Mouse (Mus musculus) embryo, embryonic 10 days (tissue): Measurements from ENCODE around the gene Gm8237.
"Not testable (repeated sequence)": the region's sequence is repeated elsewhere in the genome, so short reads cannot be mapped to it uniquely, and the experiment has no call there.

Source experiments
- DNase-seq: peaks from one replicate; pipeline ENCODE4 v3.0.0-alpha.2; 2015; ENCODE audit warnings: low spot score

Gm8237 gene

GRCm38 (mm10) chr14:5880241-5880640, at the start of gene Gm8237:
Gene Gm8237, minus strand, starts transcription at chr14:5880382.
- DNase-seq, result peak; percentile 3

- not testable (repeated sequence) for DNase-seq
These were observed 43.1 kb upstream of the Gm8237 start for GRCm38 (mm10) chr14:5923276-5923675.

GRCm38 (mm10) chr14:5918330-5918942, 38.3 kb upstream of the Gm8237 start:
- DNase-seq, result not testable (repeated sequence)

GRCm38 (mm10) chr14:5913701-5914100, 33.5 kb upstream of the Gm8237 start:
- not testable (repeated sequence) for DNase-seq

- DNase-seq, result peak; percentile 5
These were observed 391 bp downstream of the Gm8237 start for GRCm38 (mm10) chr14:5879791-5880190.

- peak; percentile 85 for DNase-seq
These were observed 1.0 kb downstream of the Gm8237 start for GRCm38 (mm10) chr14:5879136-5879535.

GRCm38 (mm10) chr14:5855911-5856310, 24.3 kb downstream of the Gm8237 start:
- not testable (repeated sequence) for DNase-seq

- not testable (repeated sequence) for DNase-seq
These were observed 50.0 kb downstream of the Gm8237 start, which contains the start of gene Gm3424 for GRCm38 (mm10) chr14:5830229-5830628. Gene Gm3424, minus strand, starts transcription at chr14:5830329.

- DNase-seq, result not testable (repeated sequence)
These were observed 67.4 kb downstream of the Gm8237 start for GRCm38 (mm10) chr14:5812699-5813356.
